Mouse (Mus musculus) layer of hippocampus, postnatal 36 days (tissue): ENCODE measurements around the gene Camkv. TPM values are rescaled to one million over a fixed set of nuclear protein-coding genes. Genes with fewer than 3 reads are reported as not detected.

ENCODE experiments used
- DNase-seq, 2 experiments: peaks; one replicate each; pipeline ENCODE4 v3.0.0; 2022
- total RNA-seq, 2 experiments: library from RNA; stranded (reverse); gene quantifications; 2 replicates each; pipeline ENCODE4 v1.2.3; 2021

Gene Camkv
- total RNA-seq, 2 experiments from 2014 or later: 510 to 566 TPM

DNA sequence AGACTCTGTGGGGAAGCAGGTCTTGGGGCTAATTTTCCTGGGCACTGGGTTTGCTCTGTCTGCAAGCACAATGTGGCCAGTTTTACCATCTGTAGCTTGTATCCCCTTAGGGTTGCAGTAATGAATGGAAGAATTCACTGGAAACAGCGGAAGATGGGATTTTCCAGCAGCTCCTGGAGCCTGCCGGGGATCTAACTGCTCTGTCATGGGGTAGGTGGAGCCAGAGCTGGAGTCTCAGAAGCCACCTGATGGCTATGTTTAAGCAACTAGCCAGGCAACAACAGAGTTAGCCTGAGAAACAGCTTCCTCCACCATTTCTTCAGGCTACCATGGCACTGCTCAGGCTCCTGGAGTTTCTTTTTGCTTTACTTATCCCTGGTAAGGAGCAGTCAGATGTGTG lies 56.7 kb downstream of the Camkv start, which contains the start of gene Cdhr4:
TSS of gene Cdhr4 (plus strand) at position 301 of the 400 bp plus-strand sequence.
- no peak for DNase-seq

DNA sequence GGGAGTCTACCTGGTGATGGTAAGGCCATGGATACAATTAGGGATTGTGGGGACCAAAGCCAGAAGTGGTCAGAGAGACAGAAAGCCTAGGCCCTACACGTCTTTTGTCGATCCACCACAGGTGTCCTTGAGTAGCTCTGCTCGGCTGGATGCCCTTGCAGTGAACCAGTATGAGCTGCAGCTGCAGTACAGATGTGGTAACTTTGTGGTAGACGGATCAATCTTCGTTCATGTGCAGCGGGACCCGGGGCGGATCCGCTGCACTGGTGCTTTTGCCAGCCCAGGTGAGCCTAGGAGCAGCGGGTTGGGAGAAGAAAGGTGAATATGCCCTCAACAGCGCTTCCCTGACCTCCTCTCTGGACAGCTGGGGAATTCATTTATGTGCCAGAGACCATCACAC lies 57.5 kb downstream of the Camkv start:
- DNase-seq: no peak

DNA sequence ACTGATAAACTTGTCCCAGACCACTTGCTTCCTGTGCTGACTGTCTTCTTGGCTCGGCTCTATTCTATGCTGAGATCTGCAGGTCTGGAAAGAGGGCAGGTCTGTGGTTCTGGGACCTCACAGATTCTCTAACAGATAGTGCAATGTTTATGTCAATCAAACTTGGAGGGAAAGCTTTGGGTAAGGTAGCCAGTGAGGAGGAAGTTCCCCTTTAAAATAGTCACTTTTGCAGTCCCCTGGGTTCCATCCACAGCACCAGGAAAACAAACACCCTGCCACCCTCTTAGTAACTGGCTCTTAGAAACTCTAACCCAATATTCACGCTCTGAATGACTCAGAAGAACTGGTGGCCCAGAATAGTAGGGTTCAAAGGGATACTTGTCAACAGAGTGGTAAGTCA lies 59.0 kb downstream of the Camkv start:
- DNase-seq: no peak

DNA sequence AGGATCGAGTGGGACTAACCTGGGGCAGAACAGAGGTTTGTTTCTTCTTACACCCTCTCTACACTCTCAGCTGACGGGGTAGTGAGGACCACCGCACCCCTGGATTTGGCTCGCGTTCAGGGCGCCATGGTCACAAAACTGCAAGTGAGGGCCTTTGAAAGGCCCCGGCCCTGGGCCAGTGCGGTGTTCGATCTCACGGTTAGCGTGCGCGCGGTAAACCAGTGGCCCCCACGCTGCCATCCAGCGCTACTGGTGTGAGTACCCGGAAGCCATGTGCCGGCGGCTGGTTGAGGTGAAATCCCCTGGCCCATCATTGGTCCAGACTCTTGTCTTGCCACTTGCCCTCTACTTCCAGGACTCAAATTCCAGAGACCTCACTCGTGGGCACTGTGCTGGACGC lies 60.0 kb downstream of the Camkv start:
- no peak for DNase-seq

DNA sequence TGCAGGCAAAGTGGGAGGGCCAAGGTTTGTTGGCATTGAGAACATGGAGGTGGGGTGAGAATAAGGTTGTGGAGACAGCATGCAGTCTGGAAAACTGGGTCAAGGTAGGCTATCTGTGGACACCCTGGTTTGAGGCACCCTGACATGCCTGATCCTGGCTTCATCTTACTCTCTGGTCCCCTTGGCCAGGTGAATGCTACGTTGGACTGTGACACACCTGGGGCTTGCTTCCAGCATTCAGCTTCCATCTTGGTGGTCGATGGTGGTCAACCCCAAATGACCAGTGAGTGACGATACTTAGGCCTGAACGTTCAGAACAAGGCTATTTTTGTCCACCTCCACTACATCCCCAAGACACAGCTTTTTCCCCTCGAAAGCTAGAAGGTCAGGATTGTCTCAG lies 60.6 kb downstream of the Camkv start, which contains the start of gene Gm20662:
TSS of gene Gm20662 (plus strand) at position 301 of the 400 bp plus-strand sequence.
- no peak for DNase-seq

Other genes with a start within 250 kb of the Camkv start
- gene Sema3f, start 225.2 kb upstream of the Camkv start, total RNA-seq: 1 to 10 TPM; 4.3 to 4.6 TPM
- gene Rbm5, start 164.7 kb upstream of the Camkv start, total RNA-seq: 100 to 1,000 TPM; 143 to 166 TPM
- 10 to 100 TPM; 58.4 to 72.0 TPM for gene Rbm6, start 62.4 kb upstream of the Camkv start, total RNA-seq
- gene Mon1a, start 47.5 kb upstream of the Camkv start, total RNA-seq: 10 to 100 TPM; 23.0 to 25.5 TPM
- 1 to 10 TPM; 1.6 to 1.7 TPM for gene Mst1r, start 28.8 kb upstream of the Camkv start, total RNA-seq
- not detected for gene Actl11, start 7.2 kb upstream of the Camkv start, total RNA-seq
- 10 to 100 TPM; 28.2 to 29.2 TPM for gene Traip, start 14.5 kb downstream of the Camkv start, total RNA-seq
- 1 to 10 TPM; 4.6 to 5.2 TPM for gene Uba7, start 39.8 kb downstream of the Camkv start, total RNA-seq
- gene Gm20661, start 47.4 kb downstream of the Camkv start, total RNA-seq: 1 to 10 TPM; 1.2 to 2.3 TPM
- gene Inka1, start 50.2 kb downstream of the Camkv start, total RNA-seq: 10 to 100 TPM; 10.3 to 10.6 TPM
- gene Cdhr4, start 56.8 kb downstream of the Camkv start, total RNA-seq: 1 to 10 TPM; 3.7 to 5.5 TPM
- gene Gm20662, start 60.7 kb downstream of the Camkv start, total RNA-seq: 1 to 10 TPM; 1.6 to 3.8 TPM
- gene Ip6k1, start 66.8 kb downstream of the Camkv start, total RNA-seq: 100 to 1,000 TPM; 223 to 238 TPM
- gene Gmppb, start 113.6 kb downstream of the Camkv start, total RNA-seq: 10 to 100 TPM; 16.9 to 17.5 TPM
- 1 to 10 TPM; 1.8 to 2.6 TPM for gene Amigo3, start 117.5 kb downstream of the Camkv start, total RNA-seq
- gene Mst1, start 144.8 kb downstream of the Camkv start, total RNA-seq: not detected
- 100 to 1,000 TPM; 104 to 110 TPM for gene Rnf123, start 147.7 kb downstream of the Camkv start, total RNA-seq
- gene Apeh, start 158.9 kb downstream of the Camkv start, total RNA-seq: 10 to 100 TPM; 31.1 to 37.6 TPM